Mouse (Mus musculus) thymus, postnatal 14 days (tissue): Measurements from ENCODE around the gene Matn3.

ENCODE experiments used
- DNase-seq: peaks from one replicate; pipeline ENCODE4 v3.0.0; 2021

Gene Matn3

GRCm38 (mm10) chr12:8947714-8948464, at the start of gene Matn3:
Gene Matn3, plus strand, starts transcription at chr12:8947929.
- DNase-seq, result peak; percentile 38

- DNase-seq, result no peak
Measured at GRCm38 (mm10) chr12:8898879-8899785, 48.6 kb upstream of the Matn3 start.

GRCm38 (mm10) chr12:8900107-8900698, 47.5 kb upstream of the Matn3 start:
- DNase-seq, result no peak

- no peak for DNase-seq
Measured at GRCm38 (mm10) chr12:8900919-8901663, 46.6 kb upstream of the Matn3 start.

GRCm38 (mm10) chr12:8901934-8902333, 45.8 kb upstream of the Matn3 start:
- no peak for DNase-seq

GRCm38 (mm10) chr12:8902479-8902878, 45.2 kb upstream of the Matn3 start:
- no peak for DNase-seq

- peak; percentile 27 for DNase-seq
Measured at GRCm38 (mm10) chr12:8912860-8913685, 34.7 kb upstream of the Matn3 start.

- DNase-seq, result no peak
Measured at GRCm38 (mm10) chr12:8913701-8914340, 33.9 kb upstream of the Matn3 start.

- DNase-seq, result no peak
Measured at GRCm38 (mm10) chr12:8916378-8916777, 31.4 kb upstream of the Matn3 start.

- DNase-seq, result no peak
Measured at GRCm38 (mm10) chr12:8919231-8919630, 28.5 kb upstream of the Matn3 start.

- no peak for DNase-seq
Measured at GRCm38 (mm10) chr12:8920996-8921393, 26.7 kb upstream of the Matn3 start.

- peak; percentile 95 for DNase-seq
Measured at GRCm38 (mm10) chr12:8921394-8922368, 26.0 kb upstream of the Matn3 start, which contains the start of gene Laptm4a. Gene Laptm4a, plus strand, starts transcription at chr12:8921664.

- DNase-seq, result peak; percentile 35
Measured at GRCm38 (mm10) chr12:8922369-8923124, 25.2 kb upstream of the Matn3 start.

- DNase-seq, result no peak
Measured at GRCm38 (mm10) chr12:8923125-8923410, 24.7 kb upstream of the Matn3 start.

- no peak for DNase-seq
Measured at GRCm38 (mm10) chr12:8923603-8924002, 24.1 kb upstream of the Matn3 start.

GRCm38 (mm10) chr12:8927652-8928051, 20.1 kb upstream of the Matn3 start:
- no peak for DNase-seq

GRCm38 (mm10) chr12:8928766-8929165, 19.0 kb upstream of the Matn3 start:
- no peak for DNase-seq

GRCm38 (mm10) chr12:8931083-8931482, 16.6 kb upstream of the Matn3 start:
- no peak for DNase-seq

GRCm38 (mm10) chr12:8935349-8935748, 12.4 kb upstream of the Matn3 start:
- DNase-seq, result no peak
